Mouse (Mus musculus) kidney, adult 2 months (tissue): Measurements from ENCODE around the gene Grik1. TPM values are rescaled to one million over a fixed set of nuclear protein-coding genes. Genes with fewer than 3 reads are reported as not detected.

Experiments
- DNase-seq: peaks from one replicate; pipeline ENCODE4 v3.0.0; 2021
- H3K27ac ChIP-seq: fragments of 200-500 bp; 2 replicates; pipeline ENCODE4 v1.5.1; 2012; ENCODE audit warnings: low read depth, low read length, control low read depth, inconsistent platforms; ENCODE audit not compliant: insufficient read depth
- H3K27me3 ChIP-seq: fragments of 200-500 bp; replicated peaks from 2 replicates; pipeline ENCODE4 v1.6.1; 2012; ENCODE audit warnings: mild to moderate bottlenecking, moderate library complexity, low read length, inconsistent platforms; ENCODE audit not compliant: control insufficient read depth, insufficient read depth
- H3K36me3 ChIP-seq: fragments of 200-500 bp; 2 replicates; pipeline ENCODE4 v1.6.1; 2012; ENCODE audit warnings: mild to moderate bottlenecking, moderate library complexity, low read length, inconsistent platforms; ENCODE audit not compliant: control insufficient read depth, insufficient read depth
- H3K4me1 ChIP-seq: fragments of 200-500 bp; 2 replicates; pipeline ENCODE4 v1.6.1; 2011; ENCODE audit warnings: low read length; ENCODE audit not compliant: control insufficient read depth, insufficient read depth
- H3K4me3 ChIP-seq: fragments of 200-500 bp; 2 replicates; pipeline ENCODE4 v1.5.1; 2011; ENCODE audit warnings: mild to moderate bottlenecking, low read depth, low read length, control low read depth; ENCODE audit not compliant: insufficient read depth
- CTCF ChIP-seq: fragments of 200-500 bp; conservative IDR thresholded peaks from 2 replicates; pipeline ENCODE4 v1.5.1; 2011; ENCODE audit warnings: low read depth, mild to moderate bottlenecking, control low read depth, low read length, moderate library complexity, mixed read lengths; ENCODE audit not compliant: insufficient read depth, insufficient read length
- POLR2A ChIP-seq: fragments of 200-500 bp; IDR thresholded peaks from one replicate; pipeline ENCODE4 v1.6.1; 2011; ENCODE audit warnings: low read depth, low read length, control low read depth
- WGBS: fragments of 180-500 bp; shearing (Covaris S2); methylation state at CpG from one replicate; pipeline ENCODE4 v1.1.7; 2018; 5-methylcytosine and 5-hydroxymethylcytosine counted together
- polyA plus RNA-seq: library from polyadenylated mRNA; depleted of rRNA; stranded (reverse); fragments of >200 nt; gene quantifications from 2 replicates; pipeline ENCODE4 v1.2.3, GENCODE M21; 2012; rRNA removed

Grik1 gene
- polyA plus RNA-seq, 1 experiment = 0.03 TPM

DNA sequence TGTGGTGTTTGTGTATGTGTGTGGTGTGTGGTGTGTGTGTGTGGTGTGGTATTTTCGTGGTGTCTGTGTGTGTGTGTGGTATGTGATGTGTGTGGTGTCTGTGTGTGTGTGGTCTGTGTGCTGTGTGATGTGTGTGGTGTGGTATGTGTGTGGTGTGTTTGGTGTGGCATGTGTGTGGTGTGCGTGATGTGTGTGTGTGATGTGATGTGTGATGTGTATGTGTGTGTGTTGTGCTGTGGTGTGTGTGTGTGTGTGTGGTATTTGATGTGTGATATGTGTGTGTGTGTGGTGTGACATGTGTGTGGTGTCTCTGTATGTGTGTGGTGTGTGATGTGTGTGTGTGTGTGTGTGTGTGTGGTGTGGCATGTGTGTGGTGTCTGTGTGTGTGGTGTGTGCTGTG, 388.9 kb downstream of the Grik1 start:
- H3K27me3 ChIP-seq = no peaks in the 10 kb centered on the region
- no peaks in the 10 kb centered on the region for H3K4me1 ChIP-seq
- WGBS = 87% methylated on average over 2 of the region's 2 CpGs
- H3K36me3 ChIP-seq = no peaks in the 10 kb centered on the region
- no peak for DNase-seq
- no peak overlapping the region for H3K4me3 ChIP-seq
- no peak for TF ChIP-seq CTCF
- no peak for TF ChIP-seq POLR2A
- no peak overlapping the region for H3K27ac ChIP-seq

DNA sequence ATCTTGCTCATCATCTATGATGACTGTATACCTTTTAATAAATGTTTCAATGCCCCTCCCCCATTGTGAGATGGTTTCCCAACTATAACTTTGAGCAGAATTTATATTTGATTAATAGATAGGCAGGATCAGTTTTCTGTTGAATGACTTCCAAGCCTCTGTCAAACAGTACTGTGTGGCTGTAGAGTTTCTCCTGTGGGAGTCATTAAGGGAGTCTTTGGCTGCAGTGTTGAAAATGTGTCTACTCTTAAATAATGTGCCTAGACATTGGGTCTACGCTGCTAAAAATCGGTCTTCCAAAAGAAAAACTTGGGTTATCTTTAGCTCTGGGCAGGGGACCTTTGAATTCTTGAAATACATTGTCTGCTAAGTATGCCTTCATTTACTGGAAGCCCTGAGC, 414.1 kb downstream of the Grik1 start:
- no peaks in the 10 kb centered on the region for H3K36me3 ChIP-seq
- no peaks in the 10 kb centered on the region for H3K4me1 ChIP-seq
- no peak for TF ChIP-seq POLR2A
- TF ChIP-seq CTCF = no peak
- no peak overlapping the region for H3K27ac ChIP-seq
- WGBS = 73% methylated on average over 2 of the region's 2 CpGs
- no peak for DNase-seq
- H3K27me3 ChIP-seq = no peaks in the 10 kb centered on the region
- no peak overlapping the region for H3K4me3 ChIP-seq

DNA sequence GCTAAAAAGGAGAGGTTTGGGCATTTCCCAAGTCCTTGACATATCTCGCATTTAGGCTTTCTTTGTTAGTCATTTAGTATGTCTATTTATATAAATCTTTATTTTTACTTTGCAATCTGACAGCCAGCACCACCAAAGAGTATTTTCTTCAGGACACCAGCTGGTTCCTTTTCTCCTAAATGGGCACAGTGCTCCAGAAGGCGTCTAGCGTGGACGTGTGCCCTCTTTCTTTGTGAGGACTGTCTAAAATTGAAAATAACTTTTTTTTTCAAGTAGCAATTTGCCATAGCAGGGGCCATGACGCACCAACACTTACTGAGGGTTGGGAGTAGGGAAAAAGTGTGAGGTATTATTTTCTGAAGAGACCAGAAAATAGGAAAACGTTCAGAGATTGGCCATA, 425.5 kb downstream of the Grik1 start:
- no peaks in the 10 kb centered on the region for H3K27me3 ChIP-seq
- H3K4me1 ChIP-seq = no peaks in the 10 kb centered on the region
- 85% methylated on average over 6 of the region's 6 CpGs for WGBS
- no peak overlapping the region for H3K27ac ChIP-seq
- H3K4me3 ChIP-seq = no peak overlapping the region
- no peak for DNase-seq
- H3K36me3 ChIP-seq = no peaks in the 10 kb centered on the region
- TF ChIP-seq POLR2A (no peak), CTCF (no peak)

DNA sequence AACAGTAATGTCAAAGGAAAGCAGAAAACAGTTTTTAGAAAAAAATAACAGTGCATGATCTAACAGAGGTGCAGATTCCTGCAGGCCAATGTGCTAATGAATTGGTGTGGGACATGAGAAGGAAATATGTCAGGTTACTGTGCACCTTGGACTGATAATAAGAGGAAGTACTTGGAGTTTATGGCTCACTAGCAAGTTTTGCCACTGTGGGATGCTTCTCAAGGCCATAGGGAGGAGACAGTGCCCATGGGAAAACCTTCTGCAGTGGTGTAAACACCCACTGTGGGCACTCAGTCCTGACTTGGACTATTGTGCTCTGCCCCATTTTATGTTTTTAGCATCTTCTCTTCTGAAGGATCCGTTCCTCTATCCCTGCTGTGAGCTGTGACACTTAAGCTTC, 428.3 kb downstream of the Grik1 start:
- TF ChIP-seq POLR2A = no peak
- no peak for TF ChIP-seq CTCF
- H3K4me3 ChIP-seq = no peak overlapping the region
- 31% methylated on average over 1 of the region's 1 CpGs for WGBS

DNA sequence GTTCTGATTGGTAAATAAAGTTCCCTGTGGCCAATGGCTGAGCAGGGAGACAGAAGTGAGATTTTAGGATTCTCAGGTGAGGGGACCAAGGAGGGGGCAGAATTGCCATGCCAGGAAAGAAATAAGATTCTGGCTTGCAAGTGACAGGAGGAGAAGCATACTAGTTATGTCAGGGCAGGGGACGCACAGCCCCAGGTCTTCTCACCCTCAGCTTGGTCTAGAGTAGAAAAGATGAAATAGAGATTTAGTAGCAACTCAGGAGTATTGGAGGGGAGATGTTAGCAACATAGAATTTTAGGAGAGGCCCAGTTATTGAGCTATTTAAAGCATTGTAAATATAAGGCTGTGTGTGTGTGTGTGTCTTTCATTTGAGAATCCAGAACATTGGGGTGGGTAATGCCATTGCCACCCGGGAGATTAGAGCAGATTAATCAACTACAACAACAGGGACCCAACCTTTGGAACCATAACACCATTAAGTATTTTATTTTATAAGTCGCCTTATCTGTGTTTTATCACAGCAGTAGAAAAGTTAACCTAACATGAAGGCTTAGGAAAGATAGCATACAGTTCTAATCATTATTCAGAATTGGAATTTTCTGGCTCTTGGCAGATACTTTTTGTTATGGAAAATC, 436.5 kb downstream of the Grik1 start:
- 94% methylated on average over 3 of the region's 3 CpGs for WGBS
- Histone ChIP-seq H3K4me3 (no peak overlapping the region), H3K27me3 (no peaks in the 10 kb centered on the region), H3K4me1 (no peaks in the 10 kb centered on the region), H3K27ac (no peak overlapping the region), H3K36me3 (no peaks in the 10 kb centered on the region)
- no peak for TF ChIP-seq POLR2A
- TF ChIP-seq CTCF = no peak
- DNase-seq = no peak

More for the DNA sequence above, 428.3 kb downstream of the Grik1 start:
- Histone ChIP-seq H3K27ac (no peak overlapping the region), H3K36me3 (no peaks in the 10 kb centered on the region), H3K27me3 (no peaks in the 10 kb centered on the region), H3K4me1 (no peaks in the 10 kb centered on the region)
- no peak for DNase-seq

DNA sequence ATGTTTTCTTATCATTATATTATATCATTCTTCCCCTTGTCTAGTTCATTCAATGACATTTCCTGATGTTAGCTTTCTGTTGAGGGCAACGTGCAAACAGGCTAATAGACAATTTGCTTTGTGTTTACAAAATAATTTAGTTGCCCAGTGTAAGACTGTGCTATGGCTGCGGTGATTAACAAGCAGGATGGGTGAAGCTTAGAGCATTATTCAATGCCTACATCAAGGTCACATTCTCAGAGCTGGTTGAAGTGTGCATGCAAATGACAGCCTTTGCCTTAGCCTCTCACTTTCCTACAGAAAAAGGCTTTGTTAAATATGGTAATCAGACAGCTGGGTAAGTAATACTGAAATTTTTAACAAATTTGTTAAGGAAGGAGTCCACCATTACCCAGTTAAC, 438.5 kb downstream of the Grik1 start:
- H3K27me3 ChIP-seq = no peaks in the 10 kb centered on the region
- no peaks in the 10 kb centered on the region for H3K4me1 ChIP-seq
- H3K36me3 ChIP-seq = no peaks in the 10 kb centered on the region
- DNase-seq = no peak
- 64% methylated on average over 2 of the region's 2 CpGs for WGBS
- H3K27ac ChIP-seq = no peak overlapping the region
- no peak overlapping the region for H3K4me3 ChIP-seq
- no peak for TF ChIP-seq CTCF

DNA sequence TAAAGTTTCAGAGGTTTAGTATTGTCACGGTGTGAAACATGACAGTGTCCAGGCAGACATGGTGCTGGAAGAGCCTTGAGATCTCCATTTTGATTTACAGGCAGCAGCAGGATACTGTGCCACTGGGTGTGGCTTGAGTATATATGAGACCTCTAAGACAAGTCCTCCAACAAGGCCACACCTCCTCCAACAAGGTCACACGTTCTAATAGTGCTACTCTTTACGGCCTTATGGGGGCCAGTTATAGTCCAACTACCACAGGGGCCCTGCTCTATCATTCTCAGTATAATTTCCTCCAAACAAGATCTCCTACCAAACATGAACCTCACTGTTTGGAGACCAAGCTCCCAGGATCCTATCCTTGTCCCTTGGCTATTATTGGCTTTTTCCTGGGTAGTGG, 441.3 kb downstream of the Grik1 start:
- TF ChIP-seq CTCF (no peak), POLR2A (no peak)
- Histone ChIP-seq H3K27ac (no peak overlapping the region), H3K4me1 (no peaks in the 10 kb centered on the region), H3K4me3 (no peak overlapping the region), H3K36me3 (no peaks in the 10 kb centered on the region), H3K27me3 (no peaks in the 10 kb centered on the region)
- no peak for DNase-seq
- 77% methylated on average over 3 of the region's 3 CpGs for WGBS

Other genes with a start within 250 kb of the Grik1 start
- gene Cldn17, start 216.7 kb upstream of the Grik1 start, polyA plus RNA-seq = 0.23 TPM in 1 of 2 replicates, not detected in the other